Mouse (Mus musculus) G1E (cell line): ENCODE results near the gene Grid2. TPM values are rescaled to one million over a fixed set of nuclear protein-coding genes. Genes with fewer than 3 reads are reported as not detected.

Experiments
- ATAC-seq: 2 replicates; pipeline ENCODE4 v1.8.0; 2016; ENCODE audit warnings: mild to moderate bottlenecking; ENCODE audit not compliant: insufficient number of reproducible peaks, poor library complexity, low FRiP score, severe bottlenecking; ENCODE audit errors: extremely low read depth
- DNase-seq: peaks from one replicate; pipeline ENCODE4 v3.0.0; 2012; ENCODE audit warnings: low spot score
- H3K27me3 ChIP-seq: 2 replicates; pipeline ENCODE4 v1.6.1; 2012; ENCODE audit warnings: mild to moderate bottlenecking, low read length, inconsistent platforms; ENCODE audit not compliant: insufficient read depth
- H3K36me3 ChIP-seq: replicated peaks from 2 replicates; pipeline ENCODE3; 2012; ENCODE audit warnings: mild to moderate bottlenecking, inconsistent platforms
- H3K4me1 ChIP-seq: 2 replicates; pipeline ENCODE4 v1.6.1; 2012; ENCODE audit warnings: low read depth, low read length, inconsistent platforms, mixed read lengths; ENCODE audit not compliant: insufficient read depth
- H3K4me3 ChIP-seq: 2 replicates; pipeline ENCODE4 v1.5.1; 2012; ENCODE audit warnings: low read depth, mild to moderate bottlenecking, inconsistent platforms, low read length, moderate library complexity, mixed read lengths
- H3K9me3 ChIP-seq: replicated peaks from 2 replicates; pipeline ENCODE4 v1.6.1; 2012; ENCODE audit warnings: inconsistent platforms
- CTCF ChIP-seq: IDR thresholded peaks from 2 replicates; pipeline ENCODE4 v1.5.1; 2012; ENCODE audit warnings: low read depth, low read length, inconsistent platforms, mixed read lengths
- GATA1 ChIP-seq: IDR thresholded peaks from 2 replicates; pipeline ENCODE4 v1.6.1; 2012; ENCODE audit warnings: borderline replicate concordance, low read length, inconsistent platforms, mixed read lengths
- GATA2 ChIP-seq: IDR thresholded peaks from 2 replicates; pipeline ENCODE4 v1.6.1; 2012; ENCODE audit warnings: low read depth, low read length, inconsistent platforms, borderline replicate concordance
- POLR2AphosphoS5 ChIP-seq: IDR thresholded peaks from 2 replicates; pipeline ENCODE4 v1.6.1; 2012; ENCODE audit warnings: low read depth, low read length, inconsistent platforms; ENCODE audit not compliant: insufficient replicate concordance
- TAL1 ChIP-seq: conservative IDR thresholded peaks from 2 replicates; pipeline ENCODE4 v1.6.1; 2012; ENCODE audit warnings: low read depth, low read length, inconsistent platforms, mixed read lengths
- polyA plus RNA-seq: library from polyadenylated mRNA; stranded (reverse); fragments of >175 nt; gene quantifications from 2 replicates; pipeline ENCODE4 v1.2.3, GENCODE M21; 2012
- total RNA-seq, 2 experiments: library from RNA; stranded (forward) in 1 of 2; stranded (reverse) in 1 of 2; fragments of 200-1000 nt in 1 of 2; fragments of >200 nt in 1 of 2; fragmentation: Nextera tagmentation in 1 of 2; gene quantifications; 2 replicates each; pipeline ENCODE4 v1.2.3; 2014 to 2017

The Grid2 gene
- total and polyA plus RNA-seq, 3 experiments: 0.01 to 0.38 TPM; not detected in 1

- Histone ChIP-seq H3K4me3 (no peak overlapping the region), H3K27me3 (no peaks in the 10 kb centered on the region), H3K9me3 (no peaks in the 10 kb centered on the region), H3K36me3 (no peaks in the 10 kb centered on the region), H3K4me1 (no peaks in the 10 kb centered on the region)
- no peak for ATAC-seq
- TF ChIP-seq GATA2 (no peak), GATA1 (no peak), CTCF (no peak), TAL1 (no peak), POLR2AphosphoS5 (no peak)
- no peak for DNase-seq
These were observed 809.0 kb downstream of the Grid2 start for GRCm38 (mm10) chr6:64064704-64065103.

- Histone ChIP-seq H3K4me3 (no peak overlapping the region), H3K36me3 (no peaks in the 10 kb centered on the region), H3K9me3 (no peaks in the 10 kb centered on the region), H3K4me1 (no peaks in the 10 kb centered on the region), H3K27me3 (no peaks in the 10 kb centered on the region)
- DNase-seq (no peak), ATAC-seq (no peak)
- TF ChIP-seq GATA2: no peak
These were observed 817.7 kb downstream of the Grid2 start for GRCm38 (mm10) chr6:64073406-64073805.

- H3K4me1 ChIP-seq: no peaks in the 10 kb centered on the region
- no peaks in the 10 kb centered on the region for H3K27me3 ChIP-seq
- no peaks in the 10 kb centered on the region for H3K9me3 ChIP-seq
- TF ChIP-seq GATA1 (no peak), TAL1 (no peak)
- H3K36me3 ChIP-seq: no peaks in the 10 kb centered on the region
- no peak for ATAC-seq
- H3K4me3 ChIP-seq: no peak overlapping the region
- no peak for DNase-seq
These were observed 822.2 kb downstream of the Grid2 start for GRCm38 (mm10) chr6:64077911-64078310.

- no peaks in the 10 kb centered on the region for H3K36me3 ChIP-seq
- H3K9me3 ChIP-seq: no peaks in the 10 kb centered on the region
- H3K4me3 ChIP-seq: no peak overlapping the region
- ATAC-seq (no peak), DNase-seq (no peak)
- no peak for TF ChIP-seq POLR2AphosphoS5
- TF ChIP-seq GATA1: no peak
- TF ChIP-seq TAL1: no peak
- no peak for TF ChIP-seq CTCF
- no peak for TF ChIP-seq GATA2
- no peaks in the 10 kb centered on the region for H3K27me3 ChIP-seq
- no peaks in the 10 kb centered on the region for H3K4me1 ChIP-seq
These were observed 843.0 kb downstream of the Grid2 start for GRCm38 (mm10) chr6:64098662-64099061.

- Histone ChIP-seq H3K4me1 (no peaks in the 10 kb centered on the region), H3K27me3 (no peaks in the 10 kb centered on the region), H3K9me3 (no peaks in the 10 kb centered on the region), H3K36me3 (no peaks in the 10 kb centered on the region), H3K4me3 (no peak overlapping the region)
- TF ChIP-seq GATA1: no peak
- no peak for TF ChIP-seq GATA2
- TF ChIP-seq TAL1: no peak
- TF ChIP-seq POLR2AphosphoS5: no peak
- no peak for TF ChIP-seq CTCF
- ATAC-seq: no peak
- no peak for DNase-seq
These were observed 858.9 kb downstream of the Grid2 start for GRCm38 (mm10) chr6:64114594-64114993.

GRCm38 (mm10) chr6:64136275-64136674 lies 880.6 kb downstream of the Grid2 start:
- DNase-seq (no peak), ATAC-seq (no peak)

GRCm38 (mm10) chr6:64148613-64149012 lies 892.9 kb downstream of the Grid2 start:
- ATAC-seq: no peak

More at GRCm38 (mm10) chr6:64136275-64136674, 880.6 kb downstream of the Grid2 start:
- H3K36me3 ChIP-seq: no peaks in the 10 kb centered on the region
- H3K4me1 ChIP-seq: no peaks in the 10 kb centered on the region
- no peak overlapping the region for H3K4me3 ChIP-seq
- no peak for TF ChIP-seq POLR2AphosphoS5
- TF ChIP-seq GATA1: no peak
- no peak for TF ChIP-seq GATA2
- no peak for TF ChIP-seq TAL1
- no peak for TF ChIP-seq CTCF
- no peaks in the 10 kb centered on the region for H3K27me3 ChIP-seq
- no peaks in the 10 kb centered on the region for H3K9me3 ChIP-seq

More at GRCm38 (mm10) chr6:64148613-64149012, 892.9 kb downstream of the Grid2 start:
- TF ChIP-seq GATA1 (no peak), POLR2AphosphoS5 (no peak), TAL1 (no peak), CTCF (no peak), GATA2 (no peak)
- H3K27me3 ChIP-seq: no peaks in the 10 kb centered on the region
- no peaks in the 10 kb centered on the region for H3K9me3 ChIP-seq
- no peaks in the 10 kb centered on the region for H3K36me3 ChIP-seq
- DNase-seq: no peak
- no peak overlapping the region for H3K4me3 ChIP-seq
- H3K4me1 ChIP-seq: peaks cover 3% of the 10 kb centered on the region; the same call in 1 of the 2 replicates
